In genomic region chr4:111663730-111664129, GRCm38 (mm10) we compare ENCODE assay signal across 8 mouse cellular contexts. TPM values are rescaled to one million over a fixed set of nuclear protein-coding genes. Genes with fewer than 3 reads are reported as not detected.
DNase-seq lines count a peak whose midpoint lies in the region; ATAC-seq and TF ChIP-seq lines count a peak whose summit lies in the region.

No protein-coding gene starts in this region.

- H3K27ac ChIP-seq in forebrain, postnatal 0 days (ENCODE audit: low read depth, low read length) = no peak overlapping the region
- peak overlapping the region; percentile 67 for H3K27ac ChIP-seq in kidney, embryonic 14.5 days (ENCODE audit: low read depth, low read length)
- H3K27ac ChIP-seq in midbrain, embryonic 10.5 days (replicated peaks) = peak overlapping the region; percentile 56; the same call in 1 of the 2 replicates
- H3K27ac ChIP-seq in gastrocnemius, adult 2 months = no peak overlapping the region
- H3K27ac ChIP-seq in cerebellum, adult 2 months (ENCODE audit: insufficient read depth, low read length) = no peak overlapping the region

- no peaks in the 10 kb centered on the region for H3K36me3 ChIP-seq in forebrain, postnatal 0 days (ENCODE audit: insufficient read depth)
- H3K36me3 ChIP-seq in kidney, embryonic 14.5 days (ENCODE audit: control insufficient read depth, insufficient read depth, low read length) = no peaks in the 10 kb centered on the region
- no peaks in the 10 kb centered on the region for H3K36me3 ChIP-seq in midbrain, embryonic 10.5 days

- DNase-seq in adrenal gland, adult 2 months = peak; percentile 52
- DNase-seq in adrenal gland, postnatal 4 days (ENCODE audit: low spot score in 2 of 2) = no peak
- DNase-seq in forebrain, postnatal 0 days = peak; percentile 12
- no peak for DNase-seq in midbrain, embryonic 10.5 days (ENCODE audit: low spot score)
- DNase-seq in gastrocnemius, adult 2 months = no peak
- no peak for DNase-seq in cerebellum, adult 2 months
- no peak for DNase-seq in frontal cortex, postnatal 25 days (ENCODE audit: low spot score in 2 of 2)

- TF ChIP-seq POLR2A in cerebellum, adult 2 months (IDR thresholded peaks at IDR 0.05; ENCODE audit: borderline replicate concordance, insufficient read depth, low read length) = no peak

- H3K27me3 ChIP-seq in forebrain, postnatal 0 days (ENCODE audit: insufficient read depth, low read length) = peaks cover 9% of the 10 kb centered on the region
- no peaks in the 10 kb centered on the region for H3K27me3 ChIP-seq in kidney, embryonic 14.5 days (ENCODE audit: control insufficient read depth, insufficient read depth, low read length)
- no peaks in the 10 kb centered on the region for H3K27me3 ChIP-seq in midbrain, embryonic 10.5 days (ENCODE audit: low read depth, poor library complexity, severe bottlenecking)
- H3K27me3 ChIP-seq in cerebellum, adult 2 months (ENCODE audit: control insufficient read depth, insufficient read depth, low read length) = no peaks in the 10 kb centered on the region; the same call in 1 of the 2 replicates

- TF ChIP-seq CTCF in forebrain, postnatal 0 days (IDR thresholded peaks at IDR 0.05; ENCODE audit: low read depth) = no peak
- no peak for TF ChIP-seq CTCF in gastrocnemius, adult 2 months (IDR thresholded peaks at IDR 0.05)
- no peak for TF ChIP-seq CTCF in cerebellum, adult 2 months (IDR thresholded peaks at IDR 0.05; ENCODE audit: borderline replicate concordance, insufficient read depth, low read depth, low read length)

- 0% methylated on average over 1 of the region's 1 CpGs for WGBS in forebrain, postnatal 0 days
- WGBS in kidney, embryonic 14.5 days = 0% methylated on average over 1 of the region's 1 CpGs
- 7% methylated on average over 1 of the region's 1 CpGs for WGBS in midbrain, embryonic 10.5 days
- WGBS in cerebellum, adult 2 months = 7% methylated on average over 1 of the region's 1 CpGs

- no peak overlapping the region for H3K4me3 ChIP-seq in forebrain, postnatal 0 days (ENCODE audit: low read depth, low read length)
- no peak overlapping the region for H3K4me3 ChIP-seq in kidney, embryonic 14.5 days (ENCODE audit: low read length)
- H3K4me3 ChIP-seq in midbrain, embryonic 10.5 days = no peak overlapping the region
- H3K4me3 ChIP-seq in gastrocnemius, adult 2 months = no peak overlapping the region
- no peak overlapping the region for H3K4me3 ChIP-seq in cerebellum, adult 2 months (replicated peaks; ENCODE audit: insufficient read depth, low read depth, low read length)

- H3K4me2 ChIP-seq in forebrain, postnatal 0 days (ENCODE audit: low read depth) = no peak overlapping the region
- H3K4me2 ChIP-seq in kidney, embryonic 14.5 days (replicated peaks; ENCODE audit: low read depth, low read length) = no peak overlapping the region

- no peaks in the 10 kb centered on the region for H3K4me1 ChIP-seq in forebrain, postnatal 0 days (ENCODE audit: insufficient read depth)
- peaks cover 14% of the 10 kb centered on the region for H3K4me1 ChIP-seq in kidney, embryonic 14.5 days (ENCODE audit: control insufficient read depth, insufficient read depth, low read length)
- H3K4me1 ChIP-seq in midbrain, embryonic 10.5 days = peaks cover 13% of the 10 kb centered on the region
- H3K4me1 ChIP-seq in cerebellum, adult 2 months (ENCODE audit: control insufficient read depth, insufficient read depth, low read length) = no peaks in the 10 kb centered on the region; the same call in 1 of the 2 replicates

- no peaks in the 10 kb centered on the region for H3K9me3 ChIP-seq in forebrain, postnatal 0 days (ENCODE audit: low read length)
- H3K9me3 ChIP-seq in kidney, embryonic 14.5 days (ENCODE audit: control insufficient read depth, low read length) = no peaks in the 10 kb centered on the region
- no peaks in the 10 kb centered on the region for H3K9me3 ChIP-seq in midbrain, embryonic 10.5 days (replicated peaks)

- H3K9ac ChIP-seq in forebrain, postnatal 0 days = no peak overlapping the region
- H3K9ac ChIP-seq in kidney, embryonic 14.5 days (ENCODE audit: low read depth, low read length) = no peak overlapping the region

- intact Hi-C loops in gastrocnemius, adult 2 months (cut with DNase I) = no loop called here

- peak; percentile 51 for ATAC-seq in forebrain, postnatal 0 days
- ATAC-seq in kidney, embryonic 14.5 days (ENCODE audit: low FRiP score, low TSS enrichment) = peak; percentile 95

RNA-seq across cellular contexts. Expression of gene Spata6, which starts 56.1 kb away (rescaled TPM):
- 10 to 100 TPM in 1 of 2 experiments, 1 to 10 TPM in 1; 9.1 to 11.5 TPM for total RNA-seq in adrenal gland, adult 2 months (2021)
- 56.4 and 70.4 TPM in 2 replicates for polyA plus RNA-seq in adrenal gland, adult 2 months (2012; rRNA removed)
- total RNA-seq in adrenal gland, postnatal 4 days (2021) = 10 to 100 TPM; 22.5 to 24.5 TPM
- 7.3 and 20.0 TPM in 2 replicates for total RNA-seq in forebrain, postnatal 0 days (2014; rRNA removed)
- 8.0 and 12.9 TPM in 2 replicates for polyA plus RNA-seq in forebrain, postnatal 0 days (2015; fragmentation: Nextera tagmentation; extraction: Ambion mirVana)
- 29.0 and 29.4 TPM in 2 replicates for polyA plus RNA-seq in kidney, embryonic 14.5 days (2014; fragmentation: Nextera tagmentation; extraction: Ambion mirVana)
- polyA plus RNA-seq in midbrain, embryonic 10.5 days (2016; fragmentation: Nextera tagmentation; extraction: Ambion mirVana) = 33.1 and 33.7 TPM in 2 replicates
- 1 to 10 TPM; 2.6 to 3.1 TPM for total RNA-seq in gastrocnemius, adult 2 months (2021)
- 6.9 and 8.2 TPM in 2 replicates for polyA plus RNA-seq in cerebellum, adult 2 months (2012; rRNA removed)

Comparison
In these comparisons a context has a peak if more than half of its experiments do, and no peak if none do; other contexts are left out.
1. DNase-seq: peak in adrenal gland, adult 2 months (single experiment) and forebrain, postnatal 0 days (single experiment); none in adrenal gland, postnatal 4 days (0 of 2), midbrain, embryonic 10.5 days (single experiment), gastrocnemius, adult 2 months (single experiment), cerebellum, adult 2 months (0 of 2) and frontal cortex, postnatal 25 days (0 of 2).
2. H3K27ac ChIP-seq: peak in kidney, embryonic 14.5 days (single experiment) and midbrain, embryonic 10.5 days (single experiment); none in forebrain, postnatal 0 days (single experiment), gastrocnemius, adult 2 months (single experiment) and cerebellum, adult 2 months (single experiment).